Mouse (Mus musculus) liver, postnatal 0 days (tissue): ENCODE measurements at regions not wholly inside any gene's neighbourhood (a gene's known extent, or its start where the extent isn't known, plus 50 kb on each side); places are given as distances from the start of the nearest gene placed in this dataset.

Source experiments
- ATAC-seq: fragments of 200-750 bp; cut with Nextera tagmentation; 2 replicates; pipeline ENCODE4 v1.8.0; 2017; ENCODE audit warnings: mild to moderate bottlenecking, moderate library complexity
- DNase-seq: peaks from one replicate; pipeline ENCODE4 v3.0.0-alpha.2; 2016
- H3K27ac ChIP-seq: fragments of 300-500 bp; sonication (generic); 2 replicates; pipeline ENCODE4 v1.5.1; 2014; ENCODE audit warnings: antibody characterized with exemption, moderate library complexity, mild to moderate bottlenecking, low read depth
- H3K27me3 ChIP-seq: fragments of 300-500 bp; sonication (generic); 2 replicates; pipeline ENCODE4 v1.6.1; 2014; ENCODE audit warnings: low read length, control low read depth, mixed read lengths; ENCODE audit not compliant: insufficient read depth
- H3K36me3 ChIP-seq: fragments of 300-500 bp; sonication (generic); replicated peaks from 2 replicates; pipeline ENCODE4 v1.6.1; 2014; ENCODE audit warnings: mild to moderate bottlenecking, control low read depth, low read length, moderate library complexity, mixed read lengths; ENCODE audit not compliant: insufficient read depth
- H3K4me1 ChIP-seq: fragments of 300-500 bp; sonication (generic); 2 replicates; pipeline ENCODE4 v1.6.1; 2014; ENCODE audit warnings: antibody characterized with exemption, mild to moderate bottlenecking, control low read depth; ENCODE audit not compliant: insufficient read depth
- H3K4me2 ChIP-seq: fragments of 300-500 bp; sonication (generic); 2 replicates; pipeline ENCODE4 v1.6.1; 2014; ENCODE audit warnings: low read depth, mild to moderate bottlenecking, low read length, moderate library complexity, mixed read lengths
- H3K4me3 ChIP-seq: fragments of 300-500 bp; sonication (generic); 2 replicates; pipeline ENCODE4 v1.5.1; 2014; ENCODE audit warnings: low read depth, low read length
- H3K9ac ChIP-seq: fragments of 300-500 bp; sonication (generic); replicated peaks from 2 replicates; pipeline ENCODE4 v1.6.1; 2014; ENCODE audit warnings: mild to moderate bottlenecking, moderate library complexity
- H3K9me3 ChIP-seq: fragments of 300-500 bp; sonication (generic); 2 replicates; pipeline ENCODE4 v1.6.1; 2016; ENCODE audit warnings: mild to moderate bottlenecking, control low read depth, low read length, mixed read lengths
- CTCF ChIP-seq: sonication (generic); IDR thresholded peaks from 2 replicates; pipeline ENCODE4 v1.5.1; 2016; ENCODE audit warnings: antibody characterized with exemption, low read depth
- EP300 ChIP-seq: IDR thresholded peaks from 2 replicates; pipeline ENCODE4 v1.6.1; 2016; ENCODE audit warnings: antibody characterized with exemption, low read depth, mild to moderate bottlenecking
- WGBS: fragments of 180-500 bp; shearing (Covaris S2); extraction: QIAGEN DNeasy Blood & Tissue Kit; methylation state at CpG from one replicate; pipeline ENCODE4 v1.1.7; 2014; ENCODE audit not compliant: insufficient replicate concordance; 5-methylcytosine and 5-hydroxymethylcytosine counted together

DNA sequence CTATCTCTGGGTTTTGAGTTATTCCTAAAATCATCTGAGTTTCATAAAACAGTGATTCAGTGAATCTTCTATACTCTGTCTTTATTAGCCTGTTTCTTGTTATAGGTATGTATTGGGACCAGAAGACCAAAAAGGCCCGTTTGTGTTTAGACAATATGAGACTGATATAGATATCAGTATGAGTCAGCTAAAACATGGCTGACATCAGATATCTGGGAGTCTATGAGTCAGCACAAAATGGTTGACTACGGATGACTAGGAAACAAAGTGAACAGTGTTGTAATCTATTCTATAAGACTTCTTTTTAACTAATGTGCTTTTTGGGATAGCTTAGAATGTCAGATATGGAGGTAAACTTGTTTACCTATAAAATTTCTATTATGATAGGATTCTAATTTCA is 305.2 kb upstream of the Epha4 start:
- no peaks in the 10 kb centered on the region for H3K9me3 ChIP-seq
- no peak overlapping the region for H3K27ac ChIP-seq
- 58% methylated on average over 2 of the region's 2 CpGs for WGBS
- H3K4me1 ChIP-seq = no peaks in the 10 kb centered on the region
- no peak for ATAC-seq
- no peak overlapping the region for H3K9ac ChIP-seq
- no peak overlapping the region for H3K4me3 ChIP-seq
- no peak for DNase-seq
- H3K36me3 ChIP-seq = no peaks in the 10 kb centered on the region
- no peak for TF ChIP-seq CTCF
- no peak for TF ChIP-seq EP300
- H3K4me2 ChIP-seq = no peak overlapping the region
- H3K27me3 ChIP-seq = no peaks in the 10 kb centered on the region

DNA sequence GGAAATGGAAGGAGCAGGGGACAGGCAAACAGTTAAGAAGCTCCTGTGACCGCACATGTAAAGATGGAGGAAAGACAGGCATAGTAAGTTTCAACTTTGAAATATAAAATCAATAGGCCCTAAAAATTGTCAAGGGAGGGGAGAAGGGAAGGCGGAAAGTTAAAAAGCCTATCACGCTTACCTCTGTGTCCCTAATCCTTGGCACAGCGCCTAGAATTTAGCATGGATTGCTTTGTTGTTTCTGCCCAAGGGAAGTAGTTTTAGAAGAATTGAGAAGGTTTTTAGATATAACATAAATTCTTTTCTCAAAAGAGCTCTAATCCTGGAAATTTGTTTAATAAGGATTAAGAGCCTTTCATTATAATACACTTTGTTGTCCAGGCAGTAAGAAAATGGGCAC is 300.6 kb upstream of the Epha4 start:
- H3K27me3 ChIP-seq = no peaks in the 10 kb centered on the region
- 84% methylated on average over 4 of the region's 4 CpGs for WGBS
- H3K4me3 ChIP-seq = no peak overlapping the region
- TF ChIP-seq EP300 (no peak), CTCF (no peak)
- H3K9me3 ChIP-seq = no peaks in the 10 kb centered on the region
- H3K27ac ChIP-seq = no peak overlapping the region
- no peaks in the 10 kb centered on the region for H3K4me1 ChIP-seq
- H3K4me2 ChIP-seq = no peak overlapping the region
- H3K36me3 ChIP-seq = no peaks in the 10 kb centered on the region
- ATAC-seq (no peak), DNase-seq (no peak)
- no peak overlapping the region for H3K9ac ChIP-seq

DNA sequence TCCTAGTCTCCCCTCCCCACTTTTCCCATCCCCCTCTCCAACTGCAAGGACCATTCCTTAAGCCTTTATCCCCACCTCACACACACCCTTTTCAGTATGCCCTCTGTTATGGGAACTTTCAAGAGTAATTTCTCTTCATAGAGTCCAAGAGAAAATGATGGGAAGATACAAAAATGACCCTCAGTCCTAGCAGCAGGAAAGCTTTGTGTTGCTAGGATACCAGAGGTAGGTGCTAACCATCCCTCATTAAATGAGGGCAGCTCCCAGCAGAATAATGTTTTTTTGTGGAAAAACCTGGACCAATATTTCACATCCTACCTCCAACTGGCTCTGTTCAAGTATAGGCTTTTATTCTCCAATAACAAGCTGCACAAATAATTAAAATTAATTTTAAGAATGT is 296.7 kb upstream of the Epha4 start:
- Histone ChIP-seq H3K4me2 (no peak overlapping the region), H3K9me3 (no peaks in the 10 kb centered on the region), H3K36me3 (no peaks in the 10 kb centered on the region), H3K27me3 (no peaks in the 10 kb centered on the region), H3K27ac (no peak overlapping the region), H3K4me3 (no peak overlapping the region), H3K4me1 (no peaks in the 10 kb centered on the region), H3K9ac (no peak overlapping the region)
- no peak for ATAC-seq
- TF ChIP-seq EP300 (no peak), CTCF (no peak)
- DNase-seq = no peak

DNA sequence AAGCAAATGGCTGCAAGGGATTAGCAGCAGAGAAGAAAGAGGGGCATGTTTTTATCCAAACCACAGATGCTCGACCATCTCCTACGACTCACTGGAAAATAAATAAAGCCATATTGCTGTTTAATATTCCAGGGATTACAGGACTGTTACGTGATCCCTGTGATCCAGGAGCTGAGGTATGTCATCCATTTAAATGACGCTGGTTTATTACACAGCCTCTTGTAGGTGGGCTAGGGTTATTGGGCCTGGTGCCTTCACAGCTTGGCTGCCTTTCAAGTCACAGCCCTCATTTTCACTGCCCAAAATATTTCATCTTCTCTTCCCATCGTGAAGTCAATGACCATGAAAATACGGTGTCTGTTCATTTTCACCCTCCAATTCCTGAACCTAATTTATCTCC is 276.1 kb upstream of the Epha4 start:
- Histone ChIP-seq H3K4me2 (no peak overlapping the region), H3K4me3 (no peak overlapping the region), H3K27me3 (no peaks in the 10 kb centered on the region), H3K36me3 (no peaks in the 10 kb centered on the region), H3K4me1 (no peaks in the 10 kb centered on the region), H3K9ac (no peak overlapping the region), H3K27ac (no peak overlapping the region), H3K9me3 (no peaks in the 10 kb centered on the region)
- TF ChIP-seq CTCF = no peak
- DNase-seq (no peak), ATAC-seq (no peak)
- WGBS = 75% methylated on average over 6 of the region's 6 CpGs

DNA sequence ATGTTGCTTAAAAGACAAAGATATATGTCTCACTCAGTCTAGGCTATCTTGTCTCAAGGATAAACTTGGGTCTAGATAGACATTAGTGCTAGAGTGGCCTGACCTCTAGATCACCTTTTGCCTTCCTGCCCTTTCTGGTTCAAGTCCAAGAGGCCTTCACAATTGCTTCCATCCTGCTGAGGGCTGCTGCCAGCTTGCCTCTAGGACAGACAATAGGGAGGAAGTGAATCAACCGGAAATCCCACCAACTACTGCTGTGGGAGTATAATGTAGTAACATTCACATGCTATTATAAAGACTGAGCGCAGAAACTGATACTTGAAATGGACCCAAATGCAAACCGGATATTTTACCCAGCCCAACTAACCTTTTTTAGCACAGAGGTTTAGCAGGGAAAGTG is 239.4 kb upstream of the Epha4 start:
- no peak overlapping the region for H3K27ac ChIP-seq
- no peak for ATAC-seq
- no peaks in the 10 kb centered on the region for H3K4me1 ChIP-seq

DNA sequence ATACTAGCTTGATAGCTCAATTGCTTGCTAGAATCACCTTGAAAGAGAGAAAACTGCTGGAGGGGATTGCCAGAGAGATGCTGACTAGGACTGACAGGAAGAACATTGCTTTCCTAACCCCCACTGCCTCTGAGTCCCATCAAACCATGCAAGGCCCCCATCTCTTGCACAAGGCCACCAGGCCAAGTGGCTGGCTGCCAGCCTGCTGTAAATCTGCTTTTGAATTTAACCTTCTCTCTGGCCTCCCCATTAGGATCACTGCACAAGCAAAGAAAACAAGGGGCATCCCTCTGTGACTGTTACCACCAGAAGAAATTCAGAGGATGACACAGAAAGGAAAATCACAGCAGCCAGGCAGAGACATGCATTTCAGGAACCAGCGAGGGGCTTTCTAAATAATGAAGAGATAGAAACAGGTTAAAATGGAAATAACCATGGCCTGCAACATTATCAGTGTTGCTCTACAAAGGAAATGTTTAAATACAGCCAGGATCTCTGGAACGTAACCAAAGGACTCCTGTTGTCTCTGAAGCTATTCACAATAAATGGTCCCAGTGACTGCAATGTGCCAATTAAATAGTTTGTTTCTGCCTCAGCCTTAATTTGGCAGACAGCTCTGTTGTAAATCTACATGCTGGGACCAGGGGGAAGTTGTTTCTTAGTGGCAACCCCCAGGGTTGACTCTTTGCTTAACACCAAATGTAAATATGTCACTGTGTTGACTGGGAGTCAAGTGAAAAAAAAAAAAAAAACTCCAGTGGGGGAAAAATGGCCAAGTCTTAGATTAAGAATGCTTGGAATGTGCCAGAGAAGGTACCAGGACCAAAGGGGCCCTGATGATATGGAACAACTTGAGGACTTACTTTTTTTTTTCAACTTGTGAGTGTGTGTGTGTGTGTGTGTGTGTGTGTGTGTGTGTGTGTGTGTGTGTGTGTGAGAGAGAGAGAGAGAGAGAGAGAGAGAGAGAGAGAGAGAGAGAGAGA is 233.9 kb upstream of the Epha4 start:
- DNase-seq = no peak
- H3K27me3 ChIP-seq = no peaks in the 10 kb centered on the region
- 54% methylated on average over 2 of the region's 2 CpGs for WGBS
- no peaks in the 10 kb centered on the region for H3K9me3 ChIP-seq
- H3K4me1 ChIP-seq = no peaks in the 10 kb centered on the region
- no peak for ATAC-seq
- TF ChIP-seq EP300 = no peak
- no peak for TF ChIP-seq CTCF
- H3K36me3 ChIP-seq = no peaks in the 10 kb centered on the region
- no peak overlapping the region for H3K27ac ChIP-seq
- no peak overlapping the region for H3K9ac ChIP-seq
- no peak overlapping the region for H3K4me3 ChIP-seq
- H3K4me2 ChIP-seq = no peak overlapping the region

More for the DNA sequence above, 239.4 kb upstream of the Epha4 start:
- Histone ChIP-seq H3K4me3 (no peak overlapping the region), H3K4me2 (no peak overlapping the region), H3K36me3 (no peaks in the 10 kb centered on the region), H3K9me3 (no peaks in the 10 kb centered on the region), H3K9ac (no peak overlapping the region), H3K27me3 (no peaks in the 10 kb centered on the region)
- 68% methylated on average over 3 of the region's 3 CpGs for WGBS
- no peak for DNase-seq
- TF ChIP-seq EP300 (no peak), CTCF (no peak)

DNA sequence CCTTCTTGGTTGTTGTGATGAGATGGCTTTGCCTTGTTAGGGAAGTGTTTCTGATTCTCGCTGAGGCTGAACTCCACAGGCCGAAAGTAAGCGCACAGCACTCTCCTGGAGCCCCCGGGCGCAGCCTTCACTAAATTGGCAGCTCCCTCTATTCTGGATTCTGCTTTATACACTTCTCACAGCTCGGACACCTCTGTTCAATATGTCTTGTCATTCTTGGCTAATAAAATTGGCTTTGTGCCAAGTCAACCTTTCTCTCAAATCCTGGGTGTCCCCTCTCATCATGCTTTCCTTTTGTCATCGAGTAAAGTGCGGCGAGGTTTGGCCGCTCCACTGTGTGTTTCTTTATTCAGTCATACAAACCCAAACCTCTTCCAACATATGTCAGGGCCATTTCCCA is 217.2 kb upstream of the Epha4 start:
- WGBS = 75% methylated on average over 10 of the region's 10 CpGs

More for the DNA sequence above, 217.2 kb upstream of the Epha4 start:
- DNase-seq = no peak
- Histone ChIP-seq H3K27me3 (no peaks in the 10 kb centered on the region), H3K27ac (no peak overlapping the region), H3K9ac (no peak overlapping the region), H3K36me3 (no peaks in the 10 kb centered on the region), H3K4me1 (no peaks in the 10 kb centered on the region), H3K4me2 (no peak overlapping the region), H3K9me3 (no peaks in the 10 kb centered on the region), H3K4me3 (no peak overlapping the region)
- no peak for ATAC-seq
- TF ChIP-seq CTCF (no peak), EP300 (no peak)
